Mouse (Mus musculus) liver, embryonic 14.5 days (tissue): ENCODE measurements around the gene Evc. TPM values are rescaled to one million over a fixed set of nuclear protein-coding genes. Genes with fewer than 3 reads are reported as not detected.
A peak's percentile ranks its signal among the peaks of the same experiment; 100 is the strongest.

Experiments
- ATAC-seq: fragments of 200-750 bp; cut with Nextera tagmentation; 2 replicates; pipeline ENCODE4 v1.8.0; 2017; ENCODE audit warnings: moderate number of reproducible peaks, mild to moderate bottlenecking, moderate library complexity; ENCODE audit not compliant: insufficient read depth
- DNase-seq, 3 experiments: peaks; one replicate each; pipeline ENCODE4 v3.0.0-alpha.2; 2012 to 2013; ENCODE audit warnings: low read depth in 3 of 3, low spot score in 3 of 3
- H3K27ac ChIP-seq: fragments of 300-500 bp; sonication (generic); 2 replicates; pipeline ENCODE4 v1.5.1; 2014; ENCODE audit warnings: moderate library complexity, mild to moderate bottlenecking, control low read depth, inconsistent platforms
- H3K27me3 ChIP-seq: fragments of 300-500 bp; sonication (generic); 2 replicates; pipeline ENCODE4 v1.6.1; 2014; ENCODE audit warnings: mild to moderate bottlenecking, low read length, moderate library complexity; ENCODE audit not compliant: control insufficient read depth, insufficient read depth
- H3K36me3 ChIP-seq: fragments of 300-500 bp; sonication (generic); replicated peaks from 2 replicates; pipeline ENCODE4 v1.6.1; 2014; ENCODE audit warnings: low read depth; ENCODE audit not compliant: control insufficient read depth, insufficient read depth
- H3K4me1 ChIP-seq, 2 experiments: fragments of 200-500 bp in 1 of 2; fragments of 300-500 bp in 1 of 2; sonication (generic) in 1 of 2; replicated peaks; 2 replicates each; pipeline ENCODE4 v1.6.1; 2012 to 2014; ENCODE audit warnings: antibody characterized with exemption in 1 of 2, inconsistent platforms in 1 of 2, low read length in 1 of 2; ENCODE audit not compliant: control insufficient read depth in 2 of 2, insufficient read depth in 2 of 2
- H3K4me2 ChIP-seq: fragments of 300-500 bp; sonication (generic); 2 replicates; pipeline ENCODE4 v1.6.1; 2014; ENCODE audit warnings: low read depth, mild to moderate bottlenecking, control low read depth, moderate library complexity
- H3K4me3 ChIP-seq, 2 experiments: fragments of 200-500 bp in 1 of 2; fragments of 300-500 bp in 1 of 2; sonication (generic) in 1 of 2; 2 replicates each; pipeline ENCODE4 v1.5.1; 2012 to 2014; ENCODE audit warnings: low read depth in 2 of 2, low read length in 2 of 2, mild to moderate bottlenecking in 2 of 2, control low read depth in 1 of 2, inconsistent platforms in 1 of 2, moderate library complexity in 1 of 2; ENCODE audit not compliant: insufficient read depth in 1 of 2
- H3K9ac ChIP-seq: fragments of 300-500 bp; sonication (generic); replicated peaks from 2 replicates; pipeline ENCODE4 v1.6.1; 2014; ENCODE audit warnings: mild to moderate bottlenecking, control low read depth, moderate library complexity
- H3K9me3 ChIP-seq: fragments of 300-500 bp; sonication (generic); 2 replicates; pipeline ENCODE4 v1.6.1; 2016; ENCODE audit warnings: low read length, mixed read lengths; ENCODE audit not compliant: control insufficient read depth
- CTCF ChIP-seq: IDR thresholded peaks from 2 replicates; pipeline ENCODE4 v1.5.1; 2016; ENCODE audit warnings: antibody characterized with exemption, low read depth, control low read depth
- EP300 ChIP-seq: IDR thresholded peaks from 2 replicates; pipeline ENCODE4 v1.6.1; 2016; ENCODE audit warnings: antibody characterized with exemption, low read depth
- WGBS: fragments of 180-500 bp; shearing (Covaris S2); extraction: QIAGEN DNeasy Blood & Tissue Kit; methylation state at CpG from one replicate; pipeline ENCODE4 v1.1.7; 2014; ENCODE audit not compliant: insufficient replicate concordance; 5-methylcytosine and 5-hydroxymethylcytosine counted together
- polyA plus RNA-seq, 2 experiments: library from polyadenylated mRNA; depleted of rRNA in 1 of 2; stranded (reverse) in 1 of 2; unstranded in 1 of 2; fragments of >200 nt; fragmentation: Nextera tagmentation in 1 of 2; extraction: Ambion mirVana in 1 of 2; gene quantifications; 2 replicates each; pipeline versions ENCODE4 v1.2.1 to v1.2.3; 2012 to 2014

Evc gene
- polyA plus RNA-seq, 2 experiments, result 1.2 to 2.2 TPM

DNA sequence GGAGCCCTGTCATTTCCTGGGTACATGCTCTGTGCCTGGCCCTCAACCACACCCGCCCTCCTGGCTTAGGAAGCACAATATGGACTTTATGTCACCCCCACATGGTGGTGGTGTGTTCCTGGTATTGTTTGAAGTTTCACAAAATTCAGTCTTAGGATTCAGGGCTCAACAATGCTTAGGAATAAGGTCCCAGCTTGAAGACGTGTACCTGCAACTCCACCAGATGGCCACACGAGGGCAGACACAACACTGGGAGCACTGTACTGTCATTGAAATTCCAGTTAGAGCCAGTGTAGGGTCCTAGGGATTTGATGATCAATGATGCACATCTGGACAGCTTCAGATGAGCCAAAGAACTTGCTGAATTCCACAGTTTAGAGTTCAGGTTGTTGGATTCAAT lies 47.5 kb downstream of the Evc start:
- TF ChIP-seq EP300, result no peak
- TF ChIP-seq CTCF, result peak; percentile 81
- DNase-seq, result peak in 1 of 3 experiments; percentile 2
- no peak overlapping the region for H3K4me2 ChIP-seq
- ATAC-seq, result no peak
- H3K4me3 ChIP-seq, result no peak overlapping the region
- no peak overlapping the region for H3K9ac ChIP-seq
- no peaks in the 10 kb centered on the region for H3K4me1 ChIP-seq
- no peaks in the 10 kb centered on the region for H3K36me3 ChIP-seq
- H3K27me3 ChIP-seq, result no peaks in the 10 kb centered on the region
- H3K27ac ChIP-seq, result no peak overlapping the region
- 14% methylated on average over 3 of the region's 3 CpGs for WGBS
- no peaks in the 10 kb centered on the region for H3K9me3 ChIP-seq

DNA sequence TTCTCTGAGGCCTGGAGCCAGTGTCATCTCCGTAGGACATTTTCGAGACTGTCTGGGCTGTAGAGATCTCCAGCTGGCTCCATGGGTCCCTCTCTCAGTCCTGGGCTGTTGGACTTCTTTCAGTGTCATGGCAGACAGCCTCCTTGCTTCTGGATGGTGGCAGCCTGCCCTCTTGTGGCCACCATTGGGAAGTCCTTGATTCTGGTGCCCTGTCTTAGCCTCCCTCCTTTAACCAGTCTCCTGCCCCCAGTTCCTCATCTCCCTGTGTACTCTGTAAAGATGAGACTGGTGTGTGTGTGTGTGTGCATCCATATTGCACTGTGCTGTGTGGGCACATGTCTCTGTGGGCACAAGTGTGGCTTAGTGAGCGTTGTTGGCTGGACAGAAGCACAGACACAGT lies 48.3 kb downstream of the Evc start:
- TF ChIP-seq EP300, result no peak
- peak; percentile 81 for TF ChIP-seq CTCF
- ATAC-seq (no peak), DNase-seq (no peak)
- H3K27ac ChIP-seq, result no peak overlapping the region
- H3K27me3 ChIP-seq, result no peaks in the 10 kb centered on the region
- WGBS, result 52% methylated on average over 3 of the region's 3 CpGs
- no peaks in the 10 kb centered on the region for H3K9me3 ChIP-seq
- no peak overlapping the region for H3K4me3 ChIP-seq
- H3K9ac ChIP-seq, result no peak overlapping the region
- no peak overlapping the region for H3K4me2 ChIP-seq
- no peaks in the 10 kb centered on the region for H3K36me3 ChIP-seq
- H3K4me1 ChIP-seq, result no peaks in the 10 kb centered on the region

DNA sequence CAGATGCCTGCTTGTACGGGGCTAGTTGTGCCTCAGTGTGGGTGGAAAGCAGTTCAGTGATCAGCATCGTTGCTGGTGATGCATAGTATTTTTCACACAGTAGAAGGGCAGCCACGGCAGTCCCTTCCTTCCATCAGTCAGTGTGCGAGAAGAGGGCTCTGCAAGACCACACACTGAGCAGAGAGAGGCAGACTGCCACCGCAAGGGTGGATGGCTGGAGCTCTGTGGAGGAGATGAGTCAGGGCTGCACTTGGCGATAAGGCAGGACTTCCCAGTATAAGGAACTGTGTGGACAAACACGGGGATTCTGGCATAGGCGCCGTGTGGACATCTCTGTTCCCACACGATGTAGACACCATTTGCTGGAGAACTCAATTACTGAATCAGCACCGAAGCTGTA lies 55.7 kb downstream of the Evc start:
- Histone ChIP-seq H3K4me1 (no peaks in the 10 kb centered on the region), H3K4me3 (no peak overlapping the region), H3K4me2 (no peak overlapping the region), H3K9me3 (no peaks in the 10 kb centered on the region), H3K36me3 (no peaks in the 10 kb centered on the region), H3K27me3 (no peaks in the 10 kb centered on the region), H3K9ac (no peak overlapping the region), H3K27ac (no peak overlapping the region)
- ATAC-seq (no peak), DNase-seq (no peak)
- TF ChIP-seq CTCF, result no peak
- TF ChIP-seq EP300, result no peak
- WGBS, result 69% methylated on average over 11 of the region's 11 CpGs

DNA sequence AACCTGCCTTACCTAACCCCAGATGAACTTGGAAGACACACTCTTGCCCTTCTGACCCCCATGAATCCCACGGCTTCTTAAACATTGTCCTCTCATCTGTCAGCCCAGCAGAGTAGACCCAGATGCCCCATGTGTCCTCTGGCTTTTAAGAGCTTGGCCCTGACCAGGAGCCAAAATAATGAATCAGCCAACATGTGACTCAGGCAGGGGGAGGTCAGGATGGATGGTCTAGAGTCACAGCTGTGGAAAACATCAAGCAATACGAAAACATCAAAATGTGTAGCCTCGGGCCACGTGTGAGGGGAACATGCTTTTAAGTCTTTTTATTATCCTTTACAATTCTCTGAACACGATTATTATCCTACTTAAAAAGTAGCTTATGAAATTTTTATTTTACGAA lies 72.9 kb downstream of the Evc start:
- Histone ChIP-seq H3K9ac (no peak overlapping the region), H3K4me1 (no peaks in the 10 kb centered on the region), H3K36me3 (no peaks in the 10 kb centered on the region), H3K27me3 (no peaks in the 10 kb centered on the region), H3K27ac (no peak overlapping the region), H3K9me3 (no peaks in the 10 kb centered on the region), H3K4me2 (no peak overlapping the region), H3K4me3 (no peak overlapping the region)
- ATAC-seq, result no peak
- WGBS, result 50% methylated on average over 6 of the region's 6 CpGs
- TF ChIP-seq CTCF (no peak), EP300 (no peak)
- DNase-seq, result no peak

DNA sequence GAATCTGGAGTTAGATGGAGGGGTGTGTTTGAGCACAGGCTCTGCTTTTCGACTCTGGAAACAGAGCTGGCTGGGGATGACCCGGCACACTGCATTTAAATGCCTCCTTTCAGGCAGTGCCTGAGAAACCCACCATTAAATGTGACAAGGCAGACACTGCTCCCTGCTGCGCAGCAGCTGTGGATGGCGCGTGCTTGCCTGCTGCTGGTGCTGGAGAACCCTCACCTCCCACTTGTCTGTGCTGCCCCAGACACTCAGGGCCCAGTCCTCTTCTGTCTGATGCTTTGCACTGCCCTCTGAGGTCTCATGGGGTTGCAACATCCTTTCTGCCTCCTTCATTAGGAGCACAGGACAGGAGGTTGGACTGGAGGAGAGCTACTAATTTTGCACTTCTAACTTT lies 75.0 kb downstream of the Evc start:
- 69% methylated on average over 5 of the region's 5 CpGs for WGBS
- ATAC-seq (no peak), DNase-seq (no peak)

More for the DNA sequence above, 75.0 kb downstream of the Evc start:
- H3K9ac ChIP-seq, result no peak overlapping the region
- no peaks in the 10 kb centered on the region for H3K4me1 ChIP-seq
- no peak overlapping the region for H3K27ac ChIP-seq
- no peaks in the 10 kb centered on the region for H3K36me3 ChIP-seq
- no peak overlapping the region for H3K4me3 ChIP-seq
- TF ChIP-seq EP300, result no peak
- TF ChIP-seq CTCF, result no peak
- H3K27me3 ChIP-seq, result no peaks in the 10 kb centered on the region
- H3K4me2 ChIP-seq, result no peak overlapping the region
- no peaks in the 10 kb centered on the region for H3K9me3 ChIP-seq
